Mouse (Mus musculus): Measurements from ENCODE around the gene Wdr93. TPM values are rescaled to one million over a fixed set of nuclear protein-coding genes. Genes with fewer than 3 reads are reported as not detected.
A peak's percentile ranks its signal among the peaks of the same experiment; 100 is the strongest.

Wdr93 gene
- total RNA-seq, 1 experiment = 0.71 TPM

DNA sequence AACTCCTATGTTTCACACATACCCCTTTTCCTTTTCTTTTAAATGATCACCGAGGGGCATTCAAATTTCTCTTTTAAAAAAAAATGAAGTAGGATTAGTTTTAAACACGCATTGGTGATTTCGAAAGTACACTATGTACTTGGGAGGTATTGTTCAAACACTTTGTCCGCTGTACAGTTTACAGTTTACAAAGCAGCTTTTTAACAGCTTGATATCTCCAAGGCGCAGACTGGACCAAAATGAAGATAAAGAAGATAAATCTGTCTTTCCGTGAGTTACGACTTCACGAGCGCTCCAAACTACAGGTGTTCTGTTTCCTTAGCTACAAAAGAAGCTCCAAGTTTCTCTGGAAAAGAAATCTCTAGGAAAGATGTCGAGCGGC, 695 bp upstream of the Wdr93 start:
- no peak for TF ChIP-seq CHD2 (IDR thresholded peaks at IDR 0.05; ENCODE audit: low read depth, low read length)
- TF ChIP-seq ZNF384 (IDR thresholded peaks at IDR 0.05; ENCODE audit: low read depth, low read length) = no peak
- no peak for TF ChIP-seq ZC3H11A (IDR thresholded peaks at IDR 0.05; ENCODE audit: borderline replicate concordance, low read depth, low read length)
- no peak for TF ChIP-seq MAFK (IDR thresholded peaks at IDR 0.05; ENCODE audit: insufficient read depth, low read depth, low read length)
- TF ChIP-seq HCFC1 (IDR thresholded peaks at IDR 0.05; ENCODE audit: borderline replicate concordance, insufficient read depth, low read length) = no peak
- H3K4me3 ChIP-seq (ENCODE audit: insufficient read depth in 1 of 2, low read depth in 1 of 2, low read length in 2 of 2, poor library complexity in 1 of 2, severe bottlenecking in 1 of 2) = peak overlapping the region; percentile 90 to 93
- H3K4me1 ChIP-seq (ENCODE audit: control insufficient read depth in 2 of 2, insufficient read depth in 2 of 2, low read length in 2 of 2, poor library complexity in 1 of 2) = no peaks in the 10 kb centered on the region
- in situ Hi-C loops (cut with MboI; ENCODE audit: low sequenced_read_pairs in 2 of 2, unreplicated experiment in 2 of 2) = no loop called here
- peak overlapping the region; percentile 84 for H3K9ac ChIP-seq (ENCODE audit: insufficient read depth, low read depth, low read length, poor library complexity, severe bottlenecking)
- H3K9me3 ChIP-seq (ENCODE audit: control insufficient read depth, insufficient read depth, low read depth, low read length) = no peaks in the 10 kb centered on the region
- DNase-seq (ENCODE audit: low read depth, low spot score) = no peak
- H3K36me3 ChIP-seq (ENCODE audit: control insufficient read depth, insufficient read depth, low read length, poor library complexity, severe bottlenecking) = peaks cover 5% of the 10 kb centered on the region; the same call in 1 of the 2 replicates
- no peak overlapping the region for H3K27ac ChIP-seq (ENCODE audit: insufficient read depth, low read depth, low read length, poor library complexity, severe bottlenecking)

DNA sequence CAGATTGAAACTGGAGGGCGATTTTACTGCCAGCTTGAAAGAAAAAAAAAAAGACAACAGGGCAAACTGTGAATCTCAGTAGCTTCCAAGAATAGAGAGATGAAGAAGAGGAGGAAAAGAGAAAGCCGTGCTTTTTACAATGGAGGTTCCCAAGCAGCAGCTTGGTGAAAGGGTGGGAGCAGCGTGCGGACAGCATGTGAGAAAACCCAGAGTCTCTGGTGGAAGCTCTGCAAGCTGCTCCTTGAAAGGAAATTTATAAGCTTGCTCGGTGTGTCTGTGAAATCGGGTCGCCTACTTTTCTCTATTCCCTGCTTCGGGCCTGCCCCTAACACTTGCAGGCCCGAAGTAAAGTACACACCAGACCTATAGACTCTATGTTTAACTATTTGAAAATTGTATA, 1.1 kb downstream of the Wdr93 start:
- H3K4me1 ChIP-seq (ENCODE audit: control insufficient read depth in 2 of 2, insufficient read depth in 2 of 2, low read length in 2 of 2, poor library complexity in 1 of 2) = no peaks in the 10 kb centered on the region
- DNase-seq (ENCODE audit: low read depth, low spot score) = no peak
- no peak for TF ChIP-seq HCFC1 (IDR thresholded peaks at IDR 0.05; ENCODE audit: borderline replicate concordance, insufficient read depth, low read length)
- TF ChIP-seq MAFK (IDR thresholded peaks at IDR 0.05; ENCODE audit: insufficient read depth, low read depth, low read length) = no peak
- TF ChIP-seq CHD2 (IDR thresholded peaks at IDR 0.05; ENCODE audit: low read depth, low read length) = no peak
- TF ChIP-seq ZNF384 (IDR thresholded peaks at IDR 0.05; ENCODE audit: low read depth, low read length) = no peak
- TF ChIP-seq ZC3H11A (IDR thresholded peaks at IDR 0.05; ENCODE audit: borderline replicate concordance, low read depth, low read length) = no peak
- in situ Hi-C loops (cut with MboI; ENCODE audit: low sequenced_read_pairs in 2 of 2, unreplicated experiment in 2 of 2) = no loop called here
- no peak overlapping the region for H3K9ac ChIP-seq (ENCODE audit: insufficient read depth, low read depth, low read length, poor library complexity, severe bottlenecking)
- H3K9me3 ChIP-seq (ENCODE audit: control insufficient read depth, insufficient read depth, low read depth, low read length) = no peaks in the 10 kb centered on the region
- no peaks in the 10 kb centered on the region for H3K36me3 ChIP-seq (ENCODE audit: control insufficient read depth, insufficient read depth, low read length, poor library complexity, severe bottlenecking)
- no peak overlapping the region for H3K27ac ChIP-seq (ENCODE audit: insufficient read depth, low read depth, low read length, poor library complexity, severe bottlenecking)
- no peak overlapping the region for H3K4me3 ChIP-seq (ENCODE audit: insufficient read depth in 1 of 2, low read depth in 1 of 2, low read length in 2 of 2, poor library complexity in 1 of 2, severe bottlenecking in 1 of 2)

- no peak overlapping the region for H3K4me3 ChIP-seq (ENCODE audit: insufficient read depth in 1 of 2, low read depth in 1 of 2, low read length in 2 of 2, poor library complexity in 1 of 2, severe bottlenecking in 1 of 2)
- H3K9me3 ChIP-seq (ENCODE audit: control insufficient read depth, insufficient read depth, low read depth, low read length) = no peaks in the 10 kb centered on the region
- in situ Hi-C loops (cut with MboI; ENCODE audit: low sequenced_read_pairs in 2 of 2, unreplicated experiment in 2 of 2) = no loop called here
- H3K36me3 ChIP-seq (ENCODE audit: control insufficient read depth, insufficient read depth, low read length, poor library complexity, severe bottlenecking) = no peaks in the 10 kb centered on the region
- no peak overlapping the region for H3K27ac ChIP-seq (ENCODE audit: insufficient read depth, low read depth, low read length, poor library complexity, severe bottlenecking)
- no peaks in the 10 kb centered on the region for H3K4me1 ChIP-seq (ENCODE audit: control insufficient read depth in 2 of 2, insufficient read depth in 2 of 2, low read length in 2 of 2, poor library complexity in 1 of 2)
- TF ChIP-seq ZNF384 (IDR thresholded peaks at IDR 0.05; ENCODE audit: low read depth, low read length) = no peak
- no peak for TF ChIP-seq MAFK (IDR thresholded peaks at IDR 0.05; ENCODE audit: insufficient read depth, low read depth, low read length)
- TF ChIP-seq HCFC1 (IDR thresholded peaks at IDR 0.05; ENCODE audit: borderline replicate concordance, insufficient read depth, low read length) = no peak
- TF ChIP-seq ZC3H11A (IDR thresholded peaks at IDR 0.05; ENCODE audit: borderline replicate concordance, low read depth, low read length) = no peak
- TF ChIP-seq CHD2 (IDR thresholded peaks at IDR 0.05; ENCODE audit: low read depth, low read length) = no peak
- DNase-seq (ENCODE audit: low read depth, low spot score) = no peak
- no peak overlapping the region for H3K9ac ChIP-seq (ENCODE audit: insufficient read depth, low read depth, low read length, poor library complexity, severe bottlenecking)
These were observed 1.6 kb downstream of the Wdr93 start for GRCm38 (mm10) chr7:79744585-79744984.

GRCm38 (mm10) chr7:79747659-79748058, 4.7 kb downstream of the Wdr93 start:
- no peak overlapping the region for H3K9ac ChIP-seq (ENCODE audit: insufficient read depth, low read depth, low read length, poor library complexity, severe bottlenecking)
- no peaks in the 10 kb centered on the region for H3K36me3 ChIP-seq (ENCODE audit: control insufficient read depth, insufficient read depth, low read length, poor library complexity, severe bottlenecking)
- in situ Hi-C loops (cut with MboI; ENCODE audit: low sequenced_read_pairs in 2 of 2, unreplicated experiment in 2 of 2) = no loop called here
- DNase-seq (ENCODE audit: low read depth, low spot score) = no peak
- no peak for TF ChIP-seq MAFK (IDR thresholded peaks at IDR 0.05; ENCODE audit: insufficient read depth, low read depth, low read length)
- H3K4me3 ChIP-seq (ENCODE audit: insufficient read depth in 1 of 2, low read depth in 1 of 2, low read length in 2 of 2, poor library complexity in 1 of 2, severe bottlenecking in 1 of 2) = no peak overlapping the region
- no peaks in the 10 kb centered on the region for H3K4me1 ChIP-seq (ENCODE audit: control insufficient read depth in 2 of 2, insufficient read depth in 2 of 2, low read length in 2 of 2, poor library complexity in 1 of 2)
- no peak overlapping the region for H3K27ac ChIP-seq (ENCODE audit: insufficient read depth, low read depth, low read length, poor library complexity, severe bottlenecking)
- H3K9me3 ChIP-seq (ENCODE audit: control insufficient read depth, insufficient read depth, low read depth, low read length) = no peaks in the 10 kb centered on the region

- H3K9me3 ChIP-seq (ENCODE audit: control insufficient read depth, insufficient read depth, low read depth, low read length) = no peaks in the 10 kb centered on the region
- in situ Hi-C loops (cut with MboI; ENCODE audit: low sequenced_read_pairs in 2 of 2, unreplicated experiment in 2 of 2) = no loop called here
- H3K36me3 ChIP-seq (ENCODE audit: control insufficient read depth, insufficient read depth, low read length, poor library complexity, severe bottlenecking) = no peaks in the 10 kb centered on the region
- H3K27ac ChIP-seq (ENCODE audit: insufficient read depth, low read depth, low read length, poor library complexity, severe bottlenecking) = no peak overlapping the region
- no peak for DNase-seq (ENCODE audit: low read depth, low spot score)
- no peak overlapping the region for H3K4me3 ChIP-seq (ENCODE audit: insufficient read depth in 1 of 2, low read depth in 1 of 2, low read length in 2 of 2, poor library complexity in 1 of 2, severe bottlenecking in 1 of 2)
- H3K4me1 ChIP-seq (ENCODE audit: control insufficient read depth in 2 of 2, insufficient read depth in 2 of 2, low read length in 2 of 2, poor library complexity in 1 of 2) = no peaks in the 10 kb centered on the region
- TF ChIP-seq HCFC1 (IDR thresholded peaks at IDR 0.05; ENCODE audit: borderline replicate concordance, insufficient read depth, low read length) (no peak), MAFK (IDR thresholded peaks at IDR 0.05; ENCODE audit: insufficient read depth, low read depth, low read length) (no peak), ZC3H11A (IDR thresholded peaks at IDR 0.05; ENCODE audit: borderline replicate concordance, low read depth, low read length) (no peak), ZNF384 (IDR thresholded peaks at IDR 0.05; ENCODE audit: low read depth, low read length) (no peak)
- H3K9ac ChIP-seq (ENCODE audit: insufficient read depth, low read depth, low read length, poor library complexity, severe bottlenecking) = no peak overlapping the region
These were observed 6.5 kb downstream of the Wdr93 start for GRCm38 (mm10) chr7:79749511-79749910.

All from ES-E14 (cell line).